Mouse (Mus musculus) A20 (cell line): ENCODE data around the gene Kif6.

Experiments
- DNase-seq: peaks from one replicate; pipeline ENCODE4 v3.0.0-alpha.2; 2011; ENCODE audit warnings: low read depth, low spot score

Kif6 gene

DNA sequence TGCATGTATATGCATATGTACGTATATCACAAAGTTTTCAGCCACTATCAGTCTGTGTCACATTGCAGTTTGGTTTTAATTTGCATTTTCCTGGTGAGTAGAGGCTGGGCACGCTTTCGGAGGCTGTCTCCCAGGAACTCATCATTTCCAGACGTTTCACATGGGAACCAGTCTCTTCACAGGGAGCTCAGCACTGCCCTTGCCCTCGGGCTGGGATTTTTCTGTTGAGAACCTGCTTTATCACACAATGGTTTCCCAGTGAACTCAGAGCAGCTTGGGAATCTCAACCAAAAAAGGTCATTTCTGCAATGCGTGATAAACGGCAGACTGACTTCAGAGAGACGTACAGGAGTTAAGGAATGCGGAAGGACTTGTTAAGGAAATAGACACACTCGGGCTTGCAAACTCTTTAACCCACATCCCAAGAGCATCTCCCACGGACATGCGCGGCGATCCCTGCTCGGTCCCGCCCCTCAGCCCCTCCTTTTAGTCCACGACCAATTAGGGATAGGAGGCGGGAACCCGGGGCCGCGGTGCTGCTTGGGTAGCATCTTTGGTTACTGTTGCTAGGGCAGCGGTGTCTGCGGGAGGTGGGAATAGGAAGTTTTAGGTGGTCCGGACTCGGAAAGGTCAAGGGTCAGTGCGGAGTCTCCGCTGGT lies at the start of gene Kif6:
Kif6 (plus strand) TSS at position 560 of the 659 bp plus-strand sequence.
- no peak for DNase-seq

DNA sequence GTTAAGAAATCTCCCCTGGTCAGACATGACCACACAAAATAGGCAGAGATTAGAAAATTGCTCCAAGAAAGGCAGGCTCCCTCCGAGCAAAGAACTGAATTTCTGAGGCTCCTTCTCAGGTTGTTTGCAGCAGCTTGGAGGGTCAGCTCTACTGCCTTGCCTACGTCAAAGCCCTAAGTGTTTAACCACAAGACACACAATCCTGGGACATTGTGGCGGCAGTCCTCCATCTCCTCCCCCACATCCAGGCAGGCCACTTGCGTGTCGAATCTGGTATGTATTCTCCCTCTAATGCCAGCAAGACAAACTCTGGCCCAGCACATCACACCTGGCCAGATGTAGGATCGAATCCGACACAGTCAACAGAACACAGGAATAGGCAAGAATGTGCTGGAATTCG lies 46.2 kb upstream of the Kif6 start:
- no peak for DNase-seq

DNA sequence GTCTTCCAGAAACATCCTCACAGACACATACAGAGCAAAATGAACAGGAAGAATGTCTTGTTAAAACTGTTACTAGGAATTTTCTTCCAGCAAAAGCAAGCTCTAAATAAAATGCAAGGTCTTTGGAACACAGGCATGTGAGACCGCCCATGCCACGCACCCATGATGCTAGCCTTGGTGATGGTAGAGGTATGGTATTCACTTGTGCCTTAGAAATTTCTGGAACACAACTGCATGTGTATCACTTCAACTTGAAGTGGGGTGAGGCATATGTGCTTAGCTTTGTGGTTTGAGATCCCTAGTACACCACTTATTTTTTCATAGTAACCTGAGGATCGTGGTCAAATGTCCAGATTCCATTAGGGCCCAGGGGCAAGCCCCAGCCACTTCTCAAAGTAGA lies 37.6 kb upstream of the Kif6 start:
- no peak for DNase-seq

DNA sequence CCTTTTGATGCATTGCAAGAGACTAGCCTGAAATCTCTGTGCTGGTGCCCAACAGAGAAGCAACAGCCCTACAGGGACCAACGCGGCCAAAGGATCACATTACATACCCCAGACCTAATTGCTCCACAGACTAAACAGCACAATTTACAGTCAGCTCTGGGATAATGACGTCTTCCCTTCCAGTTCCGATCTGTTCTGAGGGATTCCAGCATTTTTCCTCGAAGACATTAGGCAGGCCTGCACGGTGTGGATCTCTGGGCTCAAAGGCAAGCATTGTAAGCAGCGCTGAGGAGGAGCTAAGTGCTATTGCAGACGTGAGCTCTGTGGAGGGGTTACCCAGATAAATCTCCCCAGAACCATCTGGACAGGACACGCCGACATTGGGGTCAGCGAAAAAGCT lies 32.5 kb upstream of the Kif6 start:
- DNase-seq = no peak

DNA sequence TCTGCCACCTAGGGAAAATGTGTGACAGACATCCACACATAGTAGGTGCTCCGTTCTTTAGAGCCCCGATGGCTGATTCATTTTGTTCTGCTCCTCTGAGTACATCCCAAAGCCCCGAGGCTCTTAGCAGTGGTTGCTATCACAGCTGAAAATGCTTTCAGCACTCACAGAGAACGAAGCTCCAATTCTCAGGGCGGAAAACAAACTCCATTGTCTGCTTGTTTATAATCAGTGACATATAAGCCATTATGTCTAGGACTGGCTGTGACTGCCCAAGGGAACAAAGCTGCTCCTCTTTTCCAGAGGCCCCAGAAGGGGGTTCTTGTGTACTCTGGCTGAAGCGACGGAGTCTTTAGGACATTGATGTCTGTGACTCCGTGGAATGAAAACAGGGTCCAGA lies 24.9 kb upstream of the Kif6 start:
- DNase-seq = no peak

DNA sequence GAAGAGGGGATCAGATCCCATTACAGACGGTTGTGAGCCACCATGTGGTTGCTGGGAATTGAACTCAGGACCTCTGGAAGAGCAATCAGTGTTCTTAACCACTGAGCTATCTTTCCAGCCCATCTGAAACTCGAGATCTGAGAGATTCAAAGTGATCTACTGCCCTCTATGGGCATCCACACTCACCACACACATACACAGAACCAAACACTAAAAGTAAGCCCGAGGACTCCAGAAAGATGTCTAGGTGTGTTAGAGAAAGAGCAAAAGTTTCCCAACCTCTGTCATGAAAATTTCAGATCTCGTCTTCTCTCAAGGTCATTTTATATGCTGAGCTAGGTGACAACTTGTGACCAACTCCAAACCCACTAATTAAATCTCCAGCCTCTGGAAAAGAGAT lies 9.5 kb upstream of the Kif6 start:
- no peak for DNase-seq

DNA sequence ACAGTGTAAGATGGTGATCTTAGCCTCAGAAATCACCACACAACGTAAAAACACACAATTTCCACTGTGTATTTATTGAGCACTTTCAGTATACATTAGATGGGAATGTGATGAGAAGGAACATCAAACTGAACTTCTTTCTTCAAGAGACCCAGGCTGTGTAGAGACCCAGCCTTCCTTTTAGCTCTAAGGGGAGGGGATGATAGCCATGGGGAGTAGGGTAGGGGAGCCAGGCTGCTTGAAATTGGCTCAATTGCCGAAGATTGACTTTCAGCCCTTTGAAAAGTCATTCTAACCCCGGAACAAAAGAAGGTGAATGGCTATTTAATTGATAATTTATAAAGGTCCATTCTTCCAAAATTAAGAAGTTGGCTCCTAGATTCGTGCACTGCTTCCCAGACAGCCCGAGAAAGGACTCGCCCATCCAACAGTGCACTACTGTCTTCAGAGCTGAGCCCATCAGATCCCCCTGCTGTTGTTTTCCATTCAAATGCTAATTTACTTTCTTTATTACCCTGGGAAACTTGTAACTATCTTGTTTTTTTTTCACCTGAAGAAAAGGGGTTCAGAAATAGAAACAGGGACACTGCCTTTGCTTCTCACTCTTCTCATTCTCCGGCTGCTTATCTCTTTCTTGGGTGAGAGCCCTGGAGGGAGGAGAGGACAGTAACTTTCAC lies 7.4 kb upstream of the Kif6 start:
- no peak for DNase-seq

DNA sequence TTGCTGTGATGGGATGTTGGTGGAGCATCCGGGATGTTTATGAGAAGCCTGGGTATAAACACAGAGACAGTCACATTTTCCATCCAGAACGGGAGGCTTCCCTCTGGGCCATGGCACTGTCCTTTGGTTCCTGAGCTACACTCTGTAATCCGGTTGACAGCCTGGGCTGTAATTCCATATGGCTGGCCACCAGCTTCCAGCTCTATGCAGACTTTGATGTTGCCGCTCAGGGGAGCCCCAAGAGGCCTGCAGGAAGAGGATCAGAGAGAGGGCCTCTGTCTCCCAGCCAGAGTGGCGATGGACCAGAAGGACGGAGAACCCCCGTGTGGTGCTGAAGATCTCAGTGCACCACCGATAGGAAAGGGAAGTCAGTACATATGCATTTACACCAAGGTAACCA lies 4.6 kb upstream of the Kif6 start:
- DNase-seq = no peak

DNA sequence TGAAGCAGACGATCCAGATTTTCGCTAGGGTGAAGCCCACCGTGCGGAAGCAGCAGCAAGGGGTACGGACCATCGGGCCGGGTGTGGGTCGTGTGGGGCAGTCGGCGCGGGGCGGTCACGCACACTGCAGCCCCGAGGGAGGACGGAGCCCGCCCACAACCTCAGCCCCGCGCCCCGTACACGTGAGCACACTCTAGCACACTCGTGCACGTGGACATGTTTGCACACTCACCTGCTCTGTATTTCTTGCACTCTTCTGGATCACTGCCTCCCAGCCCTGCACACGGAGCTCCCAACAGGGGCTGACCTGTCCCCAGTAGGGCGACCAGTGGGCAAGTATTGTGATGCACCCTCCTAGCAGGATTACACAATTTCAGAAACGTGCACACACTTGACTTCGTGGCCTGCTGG lies 310 bp downstream of the Kif6 start:
- DNase-seq = no peak

DNA sequence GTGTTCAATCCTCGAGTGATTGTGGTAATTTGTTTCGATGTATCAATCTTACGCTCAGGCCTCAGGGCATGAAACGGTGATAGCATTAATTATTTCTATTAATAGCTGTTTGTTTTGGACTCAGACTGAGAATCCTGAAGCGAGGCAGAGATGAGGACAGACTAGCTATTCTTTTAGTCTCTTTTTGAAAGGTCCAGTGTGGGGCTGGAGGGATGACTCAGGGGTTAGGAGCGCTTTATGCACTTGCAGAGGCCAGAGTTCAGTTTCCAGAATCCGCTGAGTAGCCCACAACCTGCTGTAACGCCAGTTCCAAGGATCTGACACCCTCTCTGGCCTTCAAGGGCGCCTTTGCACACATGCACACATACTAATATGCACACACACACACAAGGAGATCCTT lies 9.6 kb downstream of the Kif6 start:
- DNase-seq = no peak

DNA sequence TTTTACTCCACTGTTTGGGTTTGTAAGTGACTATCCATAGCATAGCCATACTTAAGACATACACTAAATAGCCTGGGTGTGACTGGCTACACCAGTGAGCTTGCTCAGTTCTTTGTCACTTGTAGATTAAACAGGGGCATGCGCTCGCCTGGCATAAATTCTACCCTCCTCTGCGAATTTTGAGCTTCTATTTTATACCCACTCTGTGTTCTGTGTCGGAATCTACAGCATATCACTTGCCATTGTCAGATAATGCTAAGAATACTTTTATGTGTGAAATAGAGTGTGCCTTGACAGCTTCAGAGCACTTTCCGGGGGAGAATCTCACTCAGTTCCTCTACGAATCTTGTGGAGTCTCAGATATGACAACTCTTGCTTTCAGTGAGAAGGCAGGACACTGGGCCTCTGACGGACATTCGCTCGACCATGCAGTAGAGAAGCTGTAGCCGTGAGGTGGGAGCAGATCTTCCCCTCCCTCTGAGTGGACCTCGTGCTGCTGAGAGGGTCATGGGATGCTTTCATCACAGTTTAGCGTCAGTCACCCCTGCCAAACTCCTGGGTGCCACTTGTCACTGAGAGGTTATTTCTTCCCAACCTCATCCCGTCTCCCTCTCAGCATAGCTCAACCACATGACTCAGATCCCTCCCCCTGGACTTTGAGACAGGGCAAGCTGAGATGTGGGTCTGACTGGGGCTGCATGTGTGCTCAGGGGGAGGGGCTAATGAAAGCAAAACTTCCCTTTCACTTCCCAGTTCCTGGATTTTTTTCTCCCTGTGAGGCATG lies 12.3 kb downstream of the Kif6 start:
- DNase-seq = no peak

DNA sequence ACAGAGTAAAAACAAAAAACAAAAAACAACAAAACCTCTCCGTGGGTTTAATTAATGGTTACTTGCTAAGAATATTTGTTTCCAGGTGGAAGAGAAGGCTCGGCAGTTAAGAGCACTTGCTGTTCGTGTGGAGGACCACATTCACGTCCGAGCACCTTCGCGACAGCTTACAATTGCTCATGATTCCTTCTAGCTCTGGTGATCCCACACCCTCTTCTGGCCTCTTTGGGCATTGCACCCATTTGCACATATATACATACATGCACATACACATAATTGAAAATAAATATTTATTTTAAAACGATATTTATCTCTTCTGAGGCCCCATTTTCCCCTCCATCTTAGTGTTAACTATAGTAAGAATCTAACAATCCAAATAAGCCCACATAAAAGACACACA lies 13.9 kb downstream of the Kif6 start:
- no peak for DNase-seq

DNA sequence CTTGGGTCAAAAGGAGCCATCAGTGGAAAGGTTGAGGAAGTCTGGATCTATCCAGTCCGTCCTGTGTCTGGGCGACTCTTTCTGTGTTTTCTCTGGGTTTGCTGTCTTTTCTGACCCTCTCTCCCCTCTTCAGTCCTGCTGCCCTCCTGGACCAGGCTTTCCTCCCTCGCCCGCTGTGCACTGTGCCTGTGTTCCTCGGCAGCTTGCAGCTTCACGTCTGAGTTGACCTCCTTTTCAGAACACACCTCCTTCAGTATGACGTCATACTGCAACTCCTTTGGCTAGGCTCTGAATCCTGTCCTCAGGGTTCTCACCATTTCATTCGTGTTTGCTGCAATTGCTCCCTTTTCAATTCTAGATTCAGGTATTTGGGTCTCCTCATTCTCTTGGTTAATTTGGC lies 18.1 kb downstream of the Kif6 start:
- DNase-seq = no peak

DNA sequence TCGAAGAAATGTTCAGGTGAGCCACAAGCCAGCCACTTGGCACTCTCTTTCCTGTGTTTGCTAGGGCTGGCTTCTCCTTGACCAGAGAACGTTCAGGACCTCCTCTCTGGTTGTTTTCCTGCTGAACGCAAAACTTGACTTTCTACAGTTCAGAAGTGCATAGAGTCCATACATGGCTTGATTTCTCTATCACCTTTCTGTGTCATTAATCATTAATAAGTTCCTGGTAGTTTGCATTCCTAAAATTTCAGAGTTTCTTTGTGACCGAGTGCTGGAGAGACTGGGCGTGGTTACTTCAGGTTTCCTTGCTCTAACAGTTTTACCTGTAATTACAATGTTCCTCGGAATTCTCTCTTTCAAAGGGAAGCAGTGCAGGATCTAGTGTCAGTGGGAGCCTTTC lies 27.0 kb downstream of the Kif6 start:
- DNase-seq = no peak

DNA sequence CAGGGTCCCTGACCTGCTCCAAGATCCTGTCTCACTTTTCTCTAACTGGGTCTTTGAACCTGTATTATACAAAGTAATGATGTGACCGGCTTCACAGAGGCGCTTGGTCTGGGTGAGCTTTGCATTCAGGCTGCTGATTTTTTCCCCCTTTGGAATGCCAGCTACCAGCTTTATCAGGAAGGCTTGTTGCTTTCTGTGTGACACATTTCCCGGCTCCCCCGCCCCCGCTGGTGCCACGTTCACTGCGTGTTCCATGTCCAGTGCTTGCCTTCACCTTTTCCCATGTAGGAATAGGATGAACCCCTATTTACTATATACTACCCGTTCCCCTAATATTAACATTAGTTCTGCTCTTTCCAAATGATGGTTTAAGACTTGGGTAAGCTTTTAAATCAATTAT lies 27.4 kb downstream of the Kif6 start:
- no peak for DNase-seq

DNA sequence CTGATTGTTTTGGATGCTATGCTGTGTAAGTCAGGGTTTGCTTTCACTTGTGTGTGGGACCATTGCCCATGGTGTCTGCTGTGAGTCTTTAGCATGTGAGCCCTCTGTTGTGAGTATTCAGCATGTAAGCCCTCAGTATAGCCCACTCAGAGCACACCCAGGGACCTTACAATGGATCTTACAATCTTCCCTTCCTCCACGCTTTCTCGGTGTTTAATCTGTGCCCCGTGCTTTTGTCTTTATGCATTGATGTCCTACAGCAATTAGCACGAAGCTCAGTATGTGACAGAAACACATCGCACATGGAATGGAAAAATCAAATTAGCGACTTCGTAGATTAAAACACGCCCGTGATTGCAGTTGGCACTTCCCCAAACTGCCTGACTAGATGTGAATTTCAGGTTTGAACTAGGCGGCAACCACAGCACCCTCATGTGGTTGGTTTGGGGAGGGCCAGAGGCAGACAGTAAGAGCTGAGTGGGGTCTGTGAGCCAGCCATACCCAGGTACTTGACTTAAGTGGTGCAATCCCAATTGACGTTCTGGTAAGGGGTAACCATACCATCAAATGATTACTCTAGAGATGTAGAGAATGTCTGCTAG lies 28.1 kb downstream of the Kif6 start:
- DNase-seq = peak; percentile 25

DNA sequence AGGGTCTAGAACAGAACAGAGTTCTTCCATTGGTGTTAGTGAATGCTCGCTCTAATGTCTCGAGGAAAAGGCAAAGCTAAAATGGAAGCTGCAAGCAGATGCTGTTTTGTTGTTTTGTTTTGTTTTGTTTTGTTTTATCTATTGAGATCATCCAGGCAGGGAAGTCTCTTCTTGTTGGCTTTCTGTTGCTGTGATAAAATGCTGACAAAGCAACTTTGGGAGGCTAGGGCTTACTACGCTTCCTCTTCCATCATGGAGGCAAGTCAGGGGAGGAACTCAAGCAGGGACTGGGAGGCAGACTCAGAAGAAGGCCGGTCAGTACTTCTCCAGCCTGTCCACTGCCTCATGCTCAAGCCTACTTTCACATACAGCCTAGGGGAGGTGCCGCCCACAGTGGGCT lies 31.3 kb downstream of the Kif6 start:
- DNase-seq = no peak

DNA sequence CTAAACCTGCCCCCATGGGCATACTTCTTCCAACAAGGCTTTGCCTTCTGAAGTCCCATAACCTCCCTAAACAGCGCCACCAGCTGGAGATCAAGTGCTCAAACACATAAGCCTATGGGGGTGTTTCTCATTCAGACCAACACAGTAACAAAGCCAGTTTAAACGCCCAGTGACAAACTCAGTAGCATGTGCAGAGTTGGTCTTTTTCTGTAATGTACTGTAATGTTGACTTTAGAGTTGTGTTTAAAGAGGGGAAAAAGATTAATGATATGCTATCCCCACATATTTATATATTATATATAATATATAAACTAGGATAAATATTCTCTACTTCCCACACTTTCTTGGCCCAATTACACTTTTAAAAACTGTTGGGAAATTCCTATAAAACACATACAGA lies 34.0 kb downstream of the Kif6 start:
- no peak for DNase-seq

DNA sequence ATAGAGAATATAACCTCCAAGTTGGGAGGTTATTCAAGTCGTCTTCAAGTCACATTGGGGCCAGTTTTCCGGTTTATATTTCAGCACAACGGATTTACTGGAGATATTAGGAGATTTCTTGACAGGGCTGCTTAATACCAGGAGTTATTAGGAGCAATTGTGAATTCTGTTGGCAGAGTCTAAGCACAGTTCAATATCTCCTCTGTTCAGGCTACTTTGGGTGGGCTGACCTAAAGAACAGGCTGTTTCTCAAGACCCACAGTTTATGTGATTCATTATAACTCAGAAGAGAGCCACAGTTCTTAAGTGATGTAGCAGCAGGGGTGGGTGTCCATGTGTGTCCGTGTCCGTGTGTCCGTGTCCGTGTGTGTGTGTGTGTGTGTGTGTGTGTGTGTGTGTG lies 34.5 kb downstream of the Kif6 start:
- no peak for DNase-seq

DNA sequence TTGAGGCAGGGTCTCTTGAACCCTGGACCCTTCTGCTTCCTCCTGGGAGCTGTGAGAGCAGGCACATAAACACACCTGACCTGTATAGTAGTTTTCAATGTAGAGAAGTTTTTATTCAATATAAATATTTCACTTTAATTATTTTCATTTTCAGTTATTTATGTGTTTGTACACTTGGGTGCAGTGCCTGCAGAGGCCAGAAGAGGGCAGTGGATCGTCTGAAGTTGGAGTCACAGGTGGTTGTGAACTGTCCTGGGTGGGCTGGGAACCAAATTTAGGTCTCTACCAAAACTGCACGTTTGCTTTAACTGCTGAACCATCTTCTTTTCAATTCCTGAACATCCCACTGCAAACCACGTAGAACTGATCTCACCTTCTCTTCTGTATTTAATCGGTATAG lies 35.4 kb downstream of the Kif6 start:
- DNase-seq = peak; percentile 1

DNA sequence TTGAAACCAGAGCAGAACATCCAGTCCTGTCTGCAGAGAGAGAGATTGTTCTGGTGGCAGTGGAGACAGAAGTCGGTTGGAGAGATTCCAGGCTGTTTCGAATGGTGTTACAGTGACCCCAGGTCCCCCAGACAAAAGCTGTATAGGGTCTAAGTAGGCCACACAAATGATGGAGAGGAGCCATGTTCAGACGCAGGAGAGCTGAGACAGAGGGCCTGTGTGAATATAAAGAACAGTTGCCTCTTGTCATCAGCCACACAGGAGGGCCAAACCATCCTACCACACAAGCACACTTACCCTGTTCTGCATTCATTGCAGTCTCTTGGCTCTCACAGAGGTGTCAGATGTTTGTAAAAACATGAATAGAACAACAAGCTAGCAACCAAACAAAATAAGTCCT lies 37.4 kb downstream of the Kif6 start:
- no peak for DNase-seq

DNA sequence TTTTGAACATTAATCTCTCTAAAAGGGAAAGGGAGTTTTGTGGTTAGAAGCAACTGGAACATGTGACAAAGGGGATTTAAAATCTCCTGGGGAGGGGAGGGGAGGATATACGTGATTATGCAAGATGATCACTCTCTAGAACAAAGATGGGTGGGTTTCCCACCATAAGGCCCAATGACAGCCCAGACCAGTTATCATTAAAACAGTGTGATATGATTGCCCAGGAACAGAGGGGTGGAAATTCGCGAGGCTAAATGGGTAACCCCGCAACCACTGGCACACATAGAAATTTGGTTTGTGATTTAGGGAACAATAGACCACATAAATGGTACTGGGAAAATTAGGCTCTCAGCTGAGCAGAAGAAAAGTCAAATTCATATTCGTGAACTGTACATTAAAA lies 37.9 kb downstream of the Kif6 start:
- no peak for DNase-seq

DNA sequence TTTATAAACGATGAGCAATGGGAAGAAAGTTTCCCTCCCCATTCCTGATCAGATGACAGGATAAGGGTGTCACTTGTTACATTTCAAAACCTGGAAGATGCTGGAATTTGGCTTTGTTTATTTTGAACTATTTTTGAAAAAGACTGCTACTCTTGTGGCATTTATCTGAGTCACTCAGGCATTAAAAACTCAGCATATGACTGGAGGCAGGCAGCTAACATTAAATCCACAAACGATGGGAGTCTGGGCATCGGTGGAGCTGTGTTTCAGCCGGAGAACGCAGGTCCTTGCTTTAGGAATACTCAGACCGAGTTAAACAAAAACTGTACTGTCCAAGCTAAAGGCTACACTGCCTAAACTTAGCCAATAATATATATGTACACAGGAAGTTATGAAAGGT lies 46.7 kb downstream of the Kif6 start:
- DNase-seq = no peak
